Mouse (Mus musculus) midbrain, embryonic 13.5 days (tissue): Measurements from ENCODE around the gene Ifi205. TPM values are rescaled to one million over a fixed set of nuclear protein-coding genes. Genes with fewer than 3 reads are reported as not detected.
"Not testable (repeated sequence)": the region's sequence is repeated elsewhere in the genome, so short reads cannot be mapped to it uniquely, and the experiment has no call there.

Experiments used
- ATAC-seq: fragments of 200-750 bp; cut with Nextera tagmentation; 2 replicates; pipeline ENCODE4 v1.8.0; 2017; ENCODE audit warnings: mild to moderate bottlenecking, moderate TSS enrichment, moderate library complexity
- H3K27ac ChIP-seq: fragments of 300-500 bp; sonication (generic); 2 replicates; pipeline ENCODE4 v1.5.1; 2015; ENCODE audit warnings: inconsistent platforms, mild to moderate bottlenecking, moderate library complexity
- H3K27me3 ChIP-seq: fragments of 300-500 bp; sonication (generic); 2 replicates; pipeline ENCODE4 v1.6.1; 2015; ENCODE audit warnings: mild to moderate bottlenecking, inconsistent platforms
- H3K36me3 ChIP-seq: fragments of 300-500 bp; sonication (generic); 2 replicates; pipeline ENCODE4 v1.6.1; 2015; ENCODE audit warnings: mild to moderate bottlenecking, inconsistent platforms
- H3K4me1 ChIP-seq: fragments of 300-500 bp; sonication (generic); replicated peaks from 2 replicates; pipeline ENCODE4 v1.6.1; 2015; ENCODE audit warnings: inconsistent platforms
- H3K4me2 ChIP-seq: fragments of 300-500 bp; sonication (generic); replicated peaks from 2 replicates; pipeline ENCODE4 v1.6.1; 2015; ENCODE audit warnings: moderate library complexity, mild to moderate bottlenecking, inconsistent platforms
- H3K4me3 ChIP-seq: fragments of 300-500 bp; sonication (generic); replicated peaks from 2 replicates; pipeline ENCODE4 v1.5.1; 2015; ENCODE audit warnings: mild to moderate bottlenecking, inconsistent platforms
- H3K9ac ChIP-seq: fragments of 300-500 bp; sonication (generic); replicated peaks from 2 replicates; pipeline ENCODE4 v1.6.1; 2015; ENCODE audit warnings: mild to moderate bottlenecking, inconsistent platforms
- H3K9me3 ChIP-seq: fragments of 300-500 bp; sonication (generic); 2 replicates; pipeline ENCODE4 v1.6.1; 2016; ENCODE audit warnings: mild to moderate bottlenecking, inconsistent platforms
- WGBS: fragments of 180-500 bp; shearing (Covaris S2); methylation state at CpG from one replicate; pipeline ENCODE4 v1.1.7; 2015; 5-methylcytosine and 5-hydroxymethylcytosine counted together
- polyA plus RNA-seq: library from polyadenylated mRNA; unstranded; fragments of >200 nt; fragmentation: Nextera tagmentation; extraction: Ambion mirVana; gene quantifications from 2 replicates; pipeline ENCODE4 v1.2.1, GENCODE M21; 2015

The Ifi205 gene
- polyA plus RNA-seq, 1 experiment from 2014 or later, result not detected

DNA sequence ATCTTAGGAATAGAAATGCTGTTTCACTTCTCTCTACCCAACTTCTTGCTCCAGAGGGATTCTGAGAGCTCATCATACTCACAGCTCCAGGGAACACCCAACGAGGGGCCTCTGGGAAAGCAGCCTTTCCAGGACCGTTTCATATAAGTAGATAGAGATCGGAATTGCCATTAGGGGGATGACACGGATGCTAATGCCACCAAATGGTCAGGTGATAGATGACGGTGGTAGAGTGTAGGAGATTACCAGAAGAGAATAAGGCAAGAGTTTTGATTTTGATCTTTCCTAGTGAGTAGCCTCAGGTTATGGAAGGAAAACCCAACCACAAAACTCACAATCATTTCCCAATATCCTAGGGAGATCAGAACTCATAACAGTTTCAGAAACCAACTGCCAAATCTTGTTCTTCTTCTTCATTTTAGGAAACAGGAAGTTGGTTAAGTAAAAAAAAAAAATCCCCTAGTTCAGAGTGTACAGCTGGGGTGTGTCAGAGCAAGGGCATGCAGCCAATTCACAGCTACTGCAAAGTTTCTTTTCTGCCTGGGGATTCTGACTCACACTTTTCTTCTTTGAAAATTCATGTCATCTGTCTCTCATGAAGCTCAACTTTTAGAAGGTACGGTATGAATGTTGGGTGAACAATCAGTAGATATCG lies 9.0 kb upstream of the Ifi205 start, which contains the start of gene Olfr433:
TSS of gene Olfr433 (plus strand) at position 183 of the 655 bp plus-strand sequence.
- H3K9me3 ChIP-seq, result no peaks in the 10 kb centered on the region
- ATAC-seq, result no peak
- H3K27ac ChIP-seq, result no peak within 1 kb of the TSS
- no peaks in the 10 kb centered on the region for H3K4me1 ChIP-seq
- no peak within 1 kb of the TSS for H3K9ac ChIP-seq
- H3K4me3 ChIP-seq, result no peak within 1 kb of the TSS
- 93% methylated on average over 7 of the region's 7 CpGs for WGBS
- H3K36me3 ChIP-seq, result no peaks in the 10 kb centered on the region
- no peaks in the 10 kb centered on the region for H3K27me3 ChIP-seq
- no peak within 1 kb of the TSS for H3K4me2 ChIP-seq

DNA sequence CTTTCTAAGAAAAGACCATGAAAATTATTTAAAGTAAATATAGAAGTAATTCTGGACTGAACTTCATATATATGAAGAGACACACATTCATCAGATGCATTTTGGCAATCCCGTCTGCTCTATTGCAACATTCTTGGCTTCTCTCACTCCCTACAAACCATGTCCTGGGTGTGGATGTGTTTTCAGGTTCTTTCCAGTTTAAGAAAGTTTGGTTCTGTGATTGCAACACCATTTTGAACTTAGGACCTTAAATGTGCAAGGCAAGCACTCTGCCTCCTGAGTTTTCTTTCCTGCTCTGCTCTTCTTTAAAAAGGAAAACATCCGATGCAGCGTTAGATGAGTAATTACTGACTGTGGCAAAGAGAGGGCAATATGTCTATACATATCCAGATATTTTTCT lies 6.9 kb upstream of the Ifi205 start:
- Histone ChIP-seq H3K27me3 (no peaks in the 10 kb centered on the region), H3K36me3 (no peaks in the 10 kb centered on the region), H3K4me3 (no peak overlapping the region), H3K9ac (no peak overlapping the region), H3K27ac (no peak overlapping the region), H3K9me3 (no peaks in the 10 kb centered on the region), H3K4me2 (no peak overlapping the region), H3K4me1 (no peaks in the 10 kb centered on the region)
- WGBS, result 94% methylated on average over 3 of the region's 3 CpGs
- no peak for ATAC-seq

DNA sequence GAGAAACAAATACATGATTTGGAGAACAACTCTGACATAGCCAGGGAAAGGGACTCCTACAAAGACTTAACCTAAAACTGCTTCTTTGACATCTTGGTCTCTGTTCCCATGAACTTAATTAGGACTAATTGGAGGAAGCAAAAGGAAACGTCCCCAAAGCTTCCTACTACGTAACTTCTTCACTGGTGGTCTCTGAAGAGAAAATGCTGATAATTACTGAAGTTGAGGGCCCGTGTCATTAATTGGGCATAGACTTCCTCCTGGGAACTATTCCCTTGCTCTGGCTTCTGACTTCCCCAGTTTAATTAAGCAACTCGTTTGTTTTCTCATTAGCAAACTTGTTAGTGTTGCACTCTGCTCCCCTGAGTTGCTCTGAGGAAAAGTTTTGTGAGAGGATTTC lies 4.2 kb upstream of the Ifi205 start:
- Histone ChIP-seq H3K27me3 (no peaks in the 10 kb centered on the region), H3K4me1 (no peaks in the 10 kb centered on the region), H3K4me2 (no peak overlapping the region), H3K9me3 (no peaks in the 10 kb centered on the region), H3K4me3 (no peak overlapping the region), H3K27ac (no peak overlapping the region), H3K9ac (no peak overlapping the region), H3K36me3 (no peaks in the 10 kb centered on the region)
- ATAC-seq, result no peak
- 76% methylated on average over 4 of the region's 4 CpGs for WGBS

DNA sequence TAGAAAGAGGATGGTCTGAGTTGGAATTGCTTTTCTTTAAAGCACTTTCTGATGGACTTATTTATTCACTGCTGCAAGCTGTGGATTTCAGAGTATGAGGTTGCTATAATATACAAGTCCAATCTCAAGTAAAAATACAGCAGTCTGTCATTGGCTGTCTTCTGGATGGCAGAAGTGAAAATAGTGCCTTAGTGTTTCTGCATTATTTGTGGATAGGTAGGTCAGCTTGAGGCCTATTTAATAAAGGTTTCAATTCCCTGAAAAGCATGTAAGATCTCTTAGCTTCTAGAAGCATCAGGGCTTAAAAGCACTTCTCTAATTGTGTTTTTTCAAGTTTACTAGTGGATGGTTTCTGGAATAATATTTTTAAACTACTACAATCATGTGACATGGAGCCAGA lies 24.6 kb downstream of the Ifi205 start:
- not testable (repeated sequence) for H3K27ac ChIP-seq, H3K9me3 ChIP-seq, H3K27me3 ChIP-seq, H3K4me3 ChIP-seq, H3K4me1 ChIP-seq, H3K36me3 ChIP-seq, ATAC-seq, H3K9ac ChIP-seq, H3K4me2 ChIP-seq

DNA sequence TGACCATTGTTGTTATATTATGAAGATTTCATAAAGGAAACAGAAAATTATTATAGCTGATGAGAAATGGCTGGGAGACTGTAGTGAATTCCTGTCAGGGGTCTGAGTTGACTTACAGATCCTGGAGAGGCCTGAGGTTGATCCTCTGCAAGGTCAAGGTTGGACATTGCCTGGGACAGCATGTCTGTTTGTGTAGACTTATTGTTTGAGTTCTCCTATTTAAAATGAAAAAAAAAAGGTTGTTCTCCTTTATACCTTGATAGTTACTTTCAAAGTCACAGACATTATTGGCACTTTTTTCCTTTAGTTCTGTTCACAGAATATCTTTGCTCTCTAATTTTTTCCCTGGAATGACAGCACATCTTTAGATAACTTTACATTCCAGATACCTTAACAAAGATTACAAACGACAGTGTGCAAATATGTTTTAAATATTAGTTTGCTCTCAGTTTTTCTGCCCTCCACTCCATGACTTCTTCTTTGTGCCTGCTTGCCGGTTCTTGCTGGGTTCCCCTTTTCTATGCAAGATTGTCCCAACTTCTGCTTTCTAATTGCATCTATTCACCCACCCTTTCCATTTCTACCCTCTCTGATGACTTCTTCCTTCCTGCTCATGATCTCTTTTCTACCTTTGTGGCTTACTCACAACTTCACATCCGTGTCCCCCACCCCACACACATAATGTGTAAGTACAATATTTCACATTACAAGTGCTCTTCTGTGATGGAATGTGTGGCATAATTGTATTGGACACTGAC lies 27.1 kb downstream of the Ifi205 start:
- not testable (repeated sequence) for H3K9ac ChIP-seq, H3K9me3 ChIP-seq, ATAC-seq, H3K36me3 ChIP-seq, H3K4me3 ChIP-seq, H3K27ac ChIP-seq, H3K27me3 ChIP-seq, H3K4me1 ChIP-seq, H3K4me2 ChIP-seq
- 77% methylated on average over 2 of the region's 3 CpGs for WGBS

DNA sequence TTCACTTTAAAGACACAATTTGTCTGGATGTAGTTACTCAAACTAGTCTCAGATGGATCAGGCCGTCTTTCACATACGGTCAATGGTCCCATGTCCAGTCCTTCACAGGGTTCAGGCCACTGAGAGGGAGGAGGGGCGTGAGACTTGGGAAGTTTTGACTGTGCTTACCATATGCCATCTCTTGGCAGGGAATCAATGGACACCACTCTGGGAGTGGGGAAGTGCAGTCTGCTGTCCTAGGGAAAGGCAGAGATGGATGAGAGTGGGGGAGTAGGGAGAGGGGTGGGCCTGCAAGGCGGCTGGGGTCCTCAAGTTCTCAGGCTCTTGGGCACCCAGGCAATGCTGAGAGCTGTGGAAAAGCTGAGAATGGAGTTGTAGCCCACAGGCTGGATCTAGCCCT lies 36.6 kb downstream of the Ifi205 start:
- Histone ChIP-seq H3K4me1 (no peaks in the 10 kb centered on the region), H3K27me3 (no peaks in the 10 kb centered on the region), H3K9me3 (no peaks in the 10 kb centered on the region), H3K27ac (no peak overlapping the region), H3K36me3 (no peaks in the 10 kb centered on the region), H3K9ac (no peak overlapping the region), H3K4me3 (no peak overlapping the region), H3K4me2 (no peak overlapping the region)
- WGBS, result 94% methylated on average over 4 of the region's 4 CpGs
- ATAC-seq, result no peak

DNA sequence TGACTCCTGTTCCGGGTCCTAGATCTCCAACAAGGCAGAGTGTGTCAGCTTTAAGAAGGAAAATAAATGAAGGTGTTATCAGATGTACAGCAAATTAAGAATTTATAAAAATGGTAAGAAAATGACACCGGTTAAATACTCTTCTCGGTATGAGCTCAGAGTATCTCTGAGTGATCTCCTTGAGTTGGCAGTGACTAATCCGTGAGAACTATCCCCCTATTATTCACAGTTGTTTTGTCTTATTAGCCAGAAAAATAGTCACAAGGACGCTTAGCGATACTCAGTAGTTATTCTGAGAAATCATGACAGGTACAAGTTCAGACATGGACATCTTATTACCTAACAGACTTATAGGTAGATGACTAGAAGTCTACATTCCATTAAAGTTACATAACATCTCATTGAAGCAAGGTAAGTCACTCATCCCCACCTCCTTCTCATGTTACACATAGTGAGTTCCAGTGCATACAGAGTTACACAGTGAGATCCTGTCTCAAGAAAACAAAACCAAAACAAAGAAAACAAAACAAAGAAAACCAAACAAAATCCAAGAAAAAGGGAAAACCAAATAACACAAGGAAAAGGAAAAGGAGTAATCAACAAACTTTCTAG lies 48.8 kb downstream of the Ifi205 start, which contains the start of gene Ifi202b:
TSS of gene Ifi202b (minus strand) at position 51 of the 612 bp plus-strand sequence.
- WGBS, result 88% methylated on average over 6 of the region's 6 CpGs
- not testable (repeated sequence) for H3K27me3 ChIP-seq, H3K36me3 ChIP-seq, H3K4me3 ChIP-seq, H3K4me1 ChIP-seq, H3K4me2 ChIP-seq, H3K9ac ChIP-seq, ATAC-seq, H3K27ac ChIP-seq, H3K9me3 ChIP-seq

DNA sequence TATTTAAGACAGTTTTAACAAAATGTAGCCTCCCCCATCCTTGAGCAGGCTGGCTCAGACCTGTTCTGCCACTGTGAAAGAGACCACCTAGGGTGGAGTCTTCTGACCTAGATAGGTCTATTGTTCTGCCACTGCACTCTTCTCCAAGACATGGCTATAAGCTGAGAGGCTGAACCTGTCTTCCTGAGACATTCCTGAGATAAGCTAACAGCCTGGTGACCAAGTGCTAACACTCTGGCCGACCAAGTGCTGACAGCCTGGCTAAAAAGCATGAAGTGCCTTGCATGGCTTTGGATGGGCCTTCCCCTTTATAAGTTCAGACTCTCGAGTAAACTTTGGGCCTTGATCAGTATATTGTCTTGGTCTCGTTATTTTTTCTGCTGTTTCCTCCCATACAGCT lies 50.6 kb downstream of the Ifi205 start:
- whole genome bisulfite sequencing, result 68% methylated on average over 3 of the region's 3 CpGs
- ATAC-seq, H3K36me3 ChIP-seq, H3K4me2 ChIP-seq, H3K9ac ChIP-seq, H3K4me3 ChIP-seq, H3K9me3 ChIP-seq, H3K4me1 ChIP-seq, H3K27ac ChIP-seq, H3K27me3 ChIP-seq: not testable (repeated sequence)

DNA sequence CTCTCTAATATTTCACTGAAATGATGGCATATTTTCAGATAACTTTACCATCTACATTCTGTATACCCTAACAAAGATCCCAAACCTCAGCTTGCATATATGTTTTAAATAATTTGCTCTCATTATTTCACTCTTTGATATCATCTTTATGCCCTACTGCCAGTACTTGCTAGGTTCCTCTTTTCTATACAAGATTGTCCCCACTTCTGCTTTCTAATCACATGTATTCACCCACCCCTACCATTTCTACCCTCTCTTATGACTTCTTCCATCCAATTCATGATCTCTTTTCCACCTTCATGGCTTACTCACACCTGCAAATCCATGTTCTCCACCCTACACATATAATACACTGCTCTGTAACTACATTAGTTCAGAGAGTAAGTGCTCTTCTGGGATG lies 54.0 kb downstream of the Ifi205 start:
- Histone ChIP-seq H3K4me1 (no peaks in the 10 kb centered on the region), H3K27me3 (no peaks in the 10 kb centered on the region), H3K4me3 (no peak overlapping the region), H3K9ac (no peak overlapping the region), H3K36me3 (no peaks in the 10 kb centered on the region), H3K27ac (no peak overlapping the region), H3K9me3 (no peaks in the 10 kb centered on the region), H3K4me2 (no peak overlapping the region)
- no peak for ATAC-seq

DNA sequence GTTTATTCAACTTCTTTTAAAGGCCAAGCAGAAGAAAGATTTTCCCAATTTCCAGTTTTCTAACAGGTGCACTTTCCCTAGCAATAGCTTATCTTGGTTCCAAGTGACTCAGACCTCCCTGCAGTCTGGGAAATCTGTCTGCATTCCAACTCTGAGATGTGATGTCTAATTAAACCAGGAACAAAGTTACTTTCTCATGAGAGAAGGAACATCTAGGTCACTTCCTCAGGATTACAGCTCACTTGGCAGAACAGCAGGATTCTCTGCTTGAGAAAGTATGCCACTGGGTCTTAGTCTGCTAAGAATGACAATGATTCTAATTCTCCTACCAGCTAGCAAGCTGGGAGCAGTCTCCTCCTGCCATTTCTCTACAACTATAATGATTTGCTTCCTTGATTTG lies 58.5 kb downstream of the Ifi205 start:
- Histone ChIP-seq H3K4me3 (no peak overlapping the region), H3K4me1 (no peaks in the 10 kb centered on the region), H3K36me3 (no peaks in the 10 kb centered on the region), H3K27ac (no peak overlapping the region), H3K27me3 (no peaks in the 10 kb centered on the region), H3K4me2 (no peak overlapping the region), H3K9ac (no peak overlapping the region), H3K9me3 (no peaks in the 10 kb centered on the region)
- ATAC-seq, result no peak
